Mouse (Mus musculus): ENCODE results near the gene 2410141K09Rik. TPM values are rescaled to one million over a fixed set of nuclear protein-coding genes. Genes with fewer than 3 reads are reported as not detected.
"Not testable (repeated sequence)": the region's sequence is repeated elsewhere in the genome, so short reads cannot be mapped to it uniquely, and the experiment has no call there.

Gene 2410141K09Rik
- total RNA-seq (2014; fragmentation: Nextera tagmentation), result not detected in 2 replicates
- total RNA-seq (2017), result 0.33 and 0.46 TPM in 2 replicates
- not detected in 2 replicates for polyA plus RNA-seq (2012)

DNA sequence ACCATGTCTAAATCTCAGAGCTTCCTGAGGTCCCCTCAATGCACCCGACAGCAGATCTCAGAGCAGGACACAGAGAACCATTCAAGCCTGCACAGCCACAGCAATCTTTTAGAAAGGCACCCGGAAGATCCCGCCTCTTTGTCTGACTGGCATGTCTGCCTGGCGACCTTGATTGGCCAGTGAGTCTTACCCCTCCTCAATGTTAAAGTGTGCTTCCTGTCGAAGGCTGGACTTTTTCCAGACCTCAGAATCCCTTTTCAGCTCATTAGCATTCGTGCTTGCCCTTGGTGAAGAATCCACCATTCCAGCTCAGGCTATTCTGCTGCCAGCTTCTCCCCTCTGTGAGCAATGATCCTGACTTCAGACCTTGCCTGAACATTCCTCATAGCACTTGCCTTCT, at the start of gene 2410141K09Rik:
TSS of gene 2410141K09Rik (minus strand) at position 101 of the 400 bp plus-strand sequence.
- not testable (repeated sequence) for H3K4me1 ChIP-seq (ENCODE audit: insufficient read depth, low read depth, low read length); H3K27me3 ChIP-seq (ENCODE audit: insufficient read depth, low read length)
- H3K9me3 ChIP-seq (replicated peaks), result peaks cover 19% of the 10 kb centered on the region

DNA sequence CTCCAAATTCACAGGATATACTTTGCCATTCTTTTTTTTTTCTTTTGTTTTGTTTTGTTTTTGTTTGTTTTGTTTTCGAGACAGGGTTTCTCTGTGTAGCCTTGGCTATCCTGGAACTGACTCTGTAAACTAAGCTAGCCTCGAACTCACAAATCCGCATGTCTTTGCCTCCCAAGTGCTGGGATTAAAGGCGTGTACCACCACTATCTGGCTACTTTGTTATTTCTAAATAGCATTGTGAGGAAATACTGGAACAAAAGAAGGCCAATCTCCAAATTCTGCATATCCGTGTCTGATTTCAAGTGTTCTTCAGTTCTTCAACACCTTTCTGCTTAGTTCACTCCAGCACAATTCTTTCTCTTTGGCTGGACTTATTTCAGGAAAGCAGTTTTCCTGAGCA, 14.1 kb downstream of the 2410141K09Rik start:
- H3K9me3 ChIP-seq (replicated peaks), result peaks cover 19% of the 10 kb centered on the region

More for the DNA sequence above, at the start of gene 2410141K09Rik:
- H3K4me3 ChIP-seq (ENCODE audit: low read depth, low read length); H3K36me3 ChIP-seq (replicated peaks); ATAC-seq (ENCODE audit: extremely low read depth, insufficient number of reproducible peaks, low FRiP score, poor library complexity, severe bottlenecking); DNase-seq (ENCODE audit: low spot score): not testable (repeated sequence)

DNA sequence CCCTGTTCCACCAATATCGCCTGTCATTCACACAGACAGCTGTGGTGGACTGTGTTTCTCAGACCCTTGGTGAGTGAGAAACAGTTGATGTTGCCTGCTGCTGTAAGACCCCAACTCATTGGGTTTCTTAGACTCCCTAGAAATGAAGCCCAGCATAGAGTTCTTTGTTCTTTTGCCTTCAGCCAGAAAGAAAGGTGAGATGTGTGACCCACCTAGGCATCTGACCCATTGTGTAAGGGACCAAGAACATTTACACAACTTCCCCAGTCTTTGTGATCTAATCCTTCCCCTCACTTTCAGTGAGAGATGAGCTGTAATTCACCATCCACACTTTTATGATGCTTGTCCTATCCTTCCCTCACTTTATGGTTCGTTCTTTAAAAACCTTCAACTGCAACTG, 26.0 kb downstream of the 2410141K09Rik start:
- H3K4me3 ChIP-seq (ENCODE audit: low read depth, low read length); H3K4me1 ChIP-seq (ENCODE audit: insufficient read depth, low read depth, low read length); DNase-seq (ENCODE audit: low spot score); H3K9me3 ChIP-seq (replicated peaks); ATAC-seq (ENCODE audit: extremely low read depth, insufficient number of reproducible peaks, low FRiP score, poor library complexity, severe bottlenecking); H3K27me3 ChIP-seq (ENCODE audit: insufficient read depth, low read length); H3K36me3 ChIP-seq (replicated peaks): not testable (repeated sequence)

More for the DNA sequence above, 14.1 kb downstream of the 2410141K09Rik start:
- not testable (repeated sequence) for H3K36me3 ChIP-seq (replicated peaks); H3K4me1 ChIP-seq (ENCODE audit: insufficient read depth, low read depth, low read length); DNase-seq (ENCODE audit: low spot score); H3K27me3 ChIP-seq (ENCODE audit: insufficient read depth, low read length); H3K4me3 ChIP-seq (ENCODE audit: low read depth, low read length); ATAC-seq (ENCODE audit: extremely low read depth, insufficient number of reproducible peaks, low FRiP score, poor library complexity, severe bottlenecking)

Other genes with a start within 250 kb of the 2410141K09Rik start
- gene Gm10772, start 213.5 kb downstream of the 2410141K09Rik start, total RNA-seq (2014; fragmentation: Nextera tagmentation), result not detected in 2 replicates
- 3.2 TPM in 1 of 2 replicates, not detected in the other for gene Gm10772, start 213.5 kb downstream of the 2410141K09Rik start, total RNA-seq (2017)
- not detected in 2 replicates for gene Gm10772, start 213.5 kb downstream of the 2410141K09Rik start, polyA plus RNA-seq (2012)

All from G1E (cell line).